Mouse (Mus musculus) heart, postnatal 25 days (tissue): ENCODE results near the gene Snx12. TPM values are rescaled to one million over a fixed set of nuclear protein-coding genes. Genes with fewer than 3 reads are reported as not detected.
A peak's percentile ranks its signal among the peaks of the same experiment; 100 is the strongest.

ENCODE experiments used
- DNase-seq: peaks from one replicate; pipeline ENCODE4 v3.0.0; 2022; ENCODE audit warnings: low spot score
- intact Hi-C: fragments of 180-260 bp; cut with DNase I; formaldehyde crosslinking; loops from one replicate; pipeline ENCODE4 v1.15.1; 2025
- total RNA-seq, 2 experiments: library from RNA; stranded (reverse); gene quantifications; 2 replicates each; pipeline ENCODE4 v1.2.3; 2021

Gene Snx12
- total RNA-seq = 10 to 100 TPM; 34.9 to 35.5 TPM

DNA sequence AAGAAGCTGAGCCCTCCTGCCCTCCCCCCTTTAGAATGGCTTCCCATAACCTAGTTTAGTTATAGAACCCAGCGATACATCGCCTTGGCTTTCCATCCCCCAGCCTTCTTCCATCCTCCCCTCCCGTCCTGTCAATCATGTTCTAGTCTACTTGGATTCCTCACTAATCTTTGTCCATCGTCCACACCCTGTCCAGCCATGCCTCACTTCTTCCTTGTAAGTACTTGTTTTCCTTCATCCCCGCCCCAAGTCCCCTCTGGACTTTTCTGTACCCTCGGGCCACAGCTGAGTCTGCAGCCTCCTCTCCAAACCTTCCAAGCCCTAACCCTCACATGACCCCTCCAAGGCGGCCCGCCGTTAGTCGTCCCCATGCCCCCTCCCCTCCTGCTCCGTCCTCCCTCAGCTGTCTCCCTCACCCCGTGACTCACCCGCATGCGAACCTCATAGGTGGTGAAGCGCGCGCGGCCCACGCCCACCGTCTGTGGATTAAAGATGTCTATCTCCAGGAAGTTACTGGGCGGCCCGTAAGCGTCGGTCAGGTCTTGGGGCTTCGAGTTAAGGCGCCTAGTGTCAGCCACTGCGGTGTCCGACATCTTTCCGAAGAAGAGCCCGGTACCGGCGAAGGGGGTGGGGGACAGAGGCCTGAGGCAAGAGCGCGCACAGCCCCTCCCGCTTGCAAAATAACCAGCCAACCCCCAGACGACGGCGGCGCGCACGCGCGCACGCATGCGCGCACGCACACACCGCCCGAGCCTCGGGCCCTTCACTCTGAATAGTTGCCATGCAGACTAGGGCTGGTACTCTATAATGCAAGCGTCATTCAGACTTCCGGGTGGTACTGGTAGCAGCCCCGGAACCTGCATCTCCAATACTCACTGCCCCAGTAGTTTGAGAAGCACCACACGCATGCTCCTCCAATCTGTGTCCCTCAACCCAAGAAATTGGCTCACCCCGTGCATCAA, at the start of gene Snx12:
Snx12 (minus strand) TSS at position 730 of the 962 bp plus-strand sequence.
- intact Hi-C loops = loop anchor here (2.0 to 10.0 kb wide), 3 partner anchors 33 to 113 kb away; partner anchors contain the start of genes Foxo4 and Med12
- DNase-seq = peak; percentile 82

GRCm38 (mm10) chrX:101268755-101269124, 46.4 kb upstream of the Snx12 start, which contains the start of gene Gm20489:
Gene Gm20489, minus strand, starts transcription at chrX:101269023.
- intact Hi-C loops = no loop called here
- no peak for DNase-seq

DNA sequence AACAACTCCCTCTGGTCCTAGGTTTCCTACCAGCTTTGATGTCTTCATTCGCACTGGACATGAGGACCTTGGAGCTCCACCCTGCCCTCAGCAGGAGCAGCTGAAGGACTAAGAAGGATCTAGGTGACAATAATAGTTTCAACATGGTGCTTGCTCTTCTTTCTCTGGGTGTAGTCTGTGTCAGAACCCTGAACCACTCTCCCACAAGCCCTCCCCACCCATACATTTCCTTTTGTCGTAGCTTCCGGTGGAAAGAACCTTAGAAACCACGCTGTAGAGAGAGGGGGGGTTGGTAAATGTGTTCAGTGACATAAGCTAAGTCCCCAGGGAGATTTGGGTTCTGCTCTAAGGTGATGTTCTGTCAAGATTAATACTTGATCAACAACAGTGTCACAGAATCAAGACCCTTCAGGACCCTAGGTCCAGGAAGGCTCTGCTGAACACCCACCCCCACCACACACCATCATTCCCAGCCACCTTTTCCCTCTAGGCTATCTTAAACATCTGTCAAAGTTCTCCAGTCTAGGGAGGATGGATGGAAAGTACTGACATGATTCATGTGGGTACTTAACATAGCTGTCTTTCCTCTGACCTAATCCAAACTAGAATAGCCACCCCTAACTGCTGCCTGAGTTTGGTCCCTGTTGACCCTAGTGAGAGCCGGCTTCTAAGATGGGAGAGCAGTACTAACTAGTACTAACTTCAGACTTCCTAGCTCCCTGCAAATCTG, 45.8 kb upstream of the Snx12 start, which contains the start of gene Il2rg:
Il2rg (minus strand) TSS at position 231 of the 730 bp plus-strand sequence.
- no peak for DNase-seq
- intact Hi-C loops = no loop called here

DNA sequence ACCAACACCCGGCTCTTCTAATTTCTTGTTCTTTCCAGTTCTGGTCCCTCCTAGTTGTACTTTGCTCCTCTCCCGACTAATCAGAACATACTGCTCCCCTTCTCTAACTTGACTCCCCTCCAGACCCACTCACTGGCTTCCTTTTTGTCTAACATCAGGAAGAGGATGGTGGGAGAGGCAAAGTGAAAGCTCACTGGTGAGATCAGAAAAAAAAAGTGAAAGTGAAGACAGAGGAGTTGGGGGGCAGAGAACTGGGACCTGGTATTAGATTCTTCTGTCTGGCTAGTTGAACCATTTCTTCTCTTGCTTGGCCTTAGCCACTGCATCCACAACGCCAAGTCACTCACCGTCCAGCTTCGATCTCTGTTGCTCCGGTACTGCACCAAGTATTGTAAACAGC, 44.3 kb upstream of the Snx12 start:
- intact Hi-C loops = no loop called here

GRCm38 (mm10) chrX:101263892-101264291, 41.5 kb upstream of the Snx12 start, which contains the start of gene Gm614:
Gene Gm614, minus strand, starts transcription at chrX:101263992.
- no peak for DNase-seq
- intact Hi-C loops = no loop called here

More for the DNA sequence above, 44.3 kb upstream of the Snx12 start:
- DNase-seq = no peak

GRCm38 (mm10) chrX:101260441-101261325, 38.3 kb upstream of the Snx12 start:
- DNase-seq = no peak
- intact Hi-C loops = no loop called here

GRCm38 (mm10) chrX:101256603-101257002, 34.2 kb upstream of the Snx12 start:
- intact Hi-C loops = no loop called here
- DNase-seq = no peak

GRCm38 (mm10) chrX:101254740-101255139, 32.4 kb upstream of the Snx12 start:
- no peak for DNase-seq
- intact Hi-C loops = loop anchor here (2.0 kb wide), 2 partner anchors 18 to 32 kb away; partner anchors contain the start of gene Snx12

- peak; percentile 82 for DNase-seq
- intact Hi-C loops = loop anchor here (2.0 kb wide), 2 partner anchors 19 to 31 kb away; partner anchors contain the start of gene Snx12
These were observed 31.8 kb upstream of the Snx12 start, which contains the start of gene Foxo4 for GRCm38 (mm10) chrX:101253952-101254729. Gene Foxo4, plus strand, starts transcription at chrX:101254528.

DNA sequence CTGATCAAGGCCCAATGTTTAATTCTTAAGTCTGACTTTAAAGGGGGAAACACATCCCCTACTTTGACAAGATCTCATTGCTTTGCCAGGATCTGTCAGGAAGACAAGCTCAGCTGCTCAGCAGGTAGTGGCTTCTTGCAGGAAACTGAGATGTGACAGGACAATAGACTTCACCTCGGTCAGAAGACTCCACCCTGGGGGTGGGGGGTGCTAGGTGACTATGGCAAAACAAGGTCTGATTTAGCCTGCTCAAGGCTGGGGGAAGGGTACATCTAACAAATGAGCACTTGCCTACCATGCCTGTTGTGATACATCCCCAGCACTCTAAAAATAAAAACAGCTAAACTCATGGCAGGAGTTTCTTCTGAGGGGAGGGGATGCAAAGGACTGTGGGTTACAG, 22.6 kb upstream of the Snx12 start:
- intact Hi-C loops = no loop called here

DNA sequence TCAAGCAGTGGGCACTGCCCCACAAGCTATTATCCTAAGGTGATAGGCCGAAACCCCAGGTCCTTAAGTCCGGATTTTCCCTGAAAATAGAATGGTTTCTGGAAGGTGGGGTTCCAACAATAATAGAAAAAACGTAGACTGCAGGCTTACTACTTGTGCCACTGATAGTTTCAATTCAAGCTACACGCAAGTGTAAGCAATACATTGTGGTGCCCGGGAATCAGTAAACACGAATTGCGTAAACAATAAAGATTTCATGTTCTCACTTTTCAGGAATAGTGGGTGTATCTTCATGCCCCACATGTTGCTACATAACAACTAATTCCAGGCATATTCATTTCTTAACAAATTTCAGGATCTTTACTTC, 416 bp upstream of the Snx12 start:
- DNase-seq = no peak
- intact Hi-C loops = loop anchor here (2.0 to 10.0 kb wide), 3 partner anchors 32 to 112 kb away; partner anchors contain the start of genes Foxo4 and Med12

More for the DNA sequence above, 22.6 kb upstream of the Snx12 start:
- no peak for DNase-seq

DNA sequence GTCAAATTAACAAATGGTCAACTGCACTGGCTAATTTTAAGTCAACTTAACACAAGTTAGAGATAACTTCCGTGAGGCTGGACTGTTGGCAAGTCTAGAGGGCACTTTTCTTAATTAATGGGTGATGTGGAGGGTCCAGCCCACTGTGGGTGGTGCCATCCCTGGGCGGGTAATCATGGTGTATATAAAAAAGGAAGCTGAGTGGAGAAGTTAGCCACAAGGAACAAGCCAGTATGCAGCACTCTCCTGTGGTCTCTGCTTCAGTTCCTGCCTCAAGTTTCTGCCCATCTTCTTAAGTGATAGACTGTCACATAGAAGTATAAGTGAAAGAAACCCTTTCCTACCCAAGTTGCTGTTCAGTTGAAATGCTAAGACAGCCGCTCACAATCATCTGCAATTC, 33.1 kb downstream of the Snx12 start:
- DNase-seq = no peak
- intact Hi-C loops = no loop called here

- intact Hi-C loops = no loop called here
- no peak for DNase-seq
These were observed 34.7 kb downstream of the Snx12 start for GRCm38 (mm10) chrX:101187647-101188046.

GRCm38 (mm10) chrX:101173388-101173787, 49.0 kb downstream of the Snx12 start:
- intact Hi-C loops = no loop called here
- DNase-seq = no peak

- no peak for DNase-seq
- intact Hi-C loops = no loop called here
These were observed 53.9 kb downstream of the Snx12 start for GRCm38 (mm10) chrX:101168425-101168824.

DNA sequence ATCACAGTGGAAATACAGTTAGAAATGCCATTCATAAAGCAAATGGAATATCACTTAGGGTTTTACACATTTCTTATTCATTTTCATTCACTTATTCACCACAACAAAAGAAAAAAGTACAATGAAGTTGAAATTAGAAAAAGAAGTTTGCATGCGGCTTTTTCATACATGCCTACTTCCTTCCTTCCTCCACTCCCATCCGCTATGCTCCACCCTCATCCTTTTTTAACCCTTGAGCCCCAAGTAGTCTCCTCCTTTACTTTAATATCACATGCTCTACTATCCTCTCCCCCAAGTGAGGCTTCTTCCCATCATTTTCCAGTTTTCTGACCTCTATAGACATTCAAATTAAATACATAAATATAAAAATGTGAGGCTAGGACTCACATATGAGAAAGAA, 58.6 kb downstream of the Snx12 start:
- intact Hi-C loops = no loop called here
- DNase-seq = no peak

DNA sequence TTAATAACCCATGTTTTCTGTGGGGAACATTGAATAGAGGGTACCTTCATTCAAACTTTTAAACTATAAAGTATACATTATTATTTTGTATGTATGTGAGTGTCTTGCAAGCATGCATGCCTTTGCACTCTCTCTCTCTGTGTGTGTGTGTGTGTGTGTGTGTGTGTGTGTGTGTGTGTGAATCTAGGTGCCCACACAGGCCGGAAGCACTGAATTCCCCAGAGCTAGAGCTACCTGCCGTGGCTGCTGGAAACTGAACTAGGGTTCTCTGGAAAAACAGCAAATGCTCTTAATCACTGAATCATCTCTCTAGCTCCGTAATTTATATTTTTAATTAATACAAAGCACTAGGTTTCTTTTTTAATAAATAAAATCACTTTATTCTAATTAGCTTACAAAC, 59.1 kb downstream of the Snx12 start:
- intact Hi-C loops = no loop called here
- DNase-seq = no peak

DNA sequence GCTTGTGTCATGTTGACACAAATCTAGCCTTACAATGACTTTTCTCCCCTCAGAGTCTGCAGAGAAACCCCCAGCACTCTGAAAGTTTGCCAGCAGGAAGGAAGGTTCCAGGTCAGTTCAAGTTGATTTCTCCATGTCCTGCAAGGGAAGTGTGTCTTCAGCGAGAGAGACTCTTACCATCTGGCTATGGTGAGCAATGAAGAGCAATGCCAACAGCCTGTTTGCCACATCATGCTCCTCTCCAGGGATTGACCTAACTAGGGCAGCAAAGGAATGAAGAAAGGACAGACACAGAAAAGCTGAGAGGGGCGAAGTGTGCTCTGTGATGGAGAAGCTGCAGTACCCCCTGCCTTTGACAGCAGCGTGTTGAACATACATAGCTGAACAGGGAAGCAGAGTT, 59.8 kb downstream of the Snx12 start:
- intact Hi-C loops = no loop called here

DNA sequence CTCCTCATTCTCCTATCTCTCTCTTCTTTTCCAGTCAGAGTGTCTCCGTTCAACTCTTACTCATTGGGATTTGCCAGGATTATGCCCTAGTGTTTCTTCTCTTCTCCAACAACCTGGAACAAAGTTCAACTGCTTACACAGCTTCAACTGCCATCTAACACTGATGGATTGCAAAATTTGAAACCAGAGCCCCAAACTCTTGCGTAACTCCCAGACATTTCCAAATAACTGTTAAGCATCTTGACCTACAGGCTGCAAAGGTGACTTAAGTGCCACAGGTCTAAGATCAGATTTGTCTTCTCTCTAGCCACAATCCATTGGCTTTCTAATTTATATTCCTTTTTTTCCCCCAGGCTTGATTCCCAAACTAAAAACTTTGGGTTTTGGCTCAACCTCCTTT, 64.9 kb downstream of the Snx12 start:
- intact Hi-C loops = no loop called here
- DNase-seq = no peak

More for the DNA sequence above, 59.8 kb downstream of the Snx12 start:
- DNase-seq = no peak
